Mouse (Mus musculus): Measurements from ENCODE around the gene Gm6525. TPM values are rescaled to one million over a fixed set of nuclear protein-coding genes. Genes with fewer than 3 reads are reported as not detected.

The Gm6525 gene
- polyA plus RNA-seq, 1 experiment from 2014 or later, result 0.76 TPM

DNA sequence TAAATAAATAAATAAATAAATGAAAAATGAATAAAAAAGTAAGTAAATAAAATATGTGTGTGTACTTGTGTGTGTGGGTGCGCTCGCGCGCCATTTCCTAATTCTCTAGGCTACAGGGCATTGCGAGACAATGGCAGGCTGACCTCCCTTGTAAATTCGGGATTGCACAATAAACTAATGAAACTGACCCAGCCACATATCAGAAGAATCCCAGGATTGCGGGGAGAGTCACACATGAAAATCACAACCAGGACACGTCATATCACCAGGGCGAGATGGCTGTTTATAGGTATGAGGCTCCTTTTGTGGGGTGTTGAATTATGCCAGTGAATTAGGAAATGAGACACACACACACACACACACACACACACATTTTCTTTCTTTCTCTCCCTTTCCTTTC is 25.6 kb downstream of the Gm6525 start:
- ATAC-seq (ENCODE audit: insufficient read depth, low FRiP score, low TSS enrichment) (no peak), DNase-seq (ENCODE audit: low spot score) (no peak)
- Histone ChIP-seq H3K4me2 (ENCODE audit: low read depth) (no peak overlapping the region), H3K4me1 (ENCODE audit: control insufficient read depth, insufficient read depth, low read length) (no peaks in the 10 kb centered on the region; the same call in 1 of the 2 replicates), H3K36me3 (ENCODE audit: control insufficient read depth, insufficient read depth, low read length) (no peaks in the 10 kb centered on the region), H3K27me3 (ENCODE audit: control insufficient read depth, insufficient read depth, low read length) (no peaks in the 10 kb centered on the region), H3K9ac (ENCODE audit: low read length) (no peak overlapping the region), H3K9me3 (ENCODE audit: control insufficient read depth, low read length) (no peaks in the 10 kb centered on the region), H3K4me3 (ENCODE audit: low read depth, low read length) (no peak overlapping the region), H3K27ac (ENCODE audit: low read depth, low read length) (no peak overlapping the region)
- 93% methylated on average over 9 of the region's 9 CpGs for WGBS

DNA sequence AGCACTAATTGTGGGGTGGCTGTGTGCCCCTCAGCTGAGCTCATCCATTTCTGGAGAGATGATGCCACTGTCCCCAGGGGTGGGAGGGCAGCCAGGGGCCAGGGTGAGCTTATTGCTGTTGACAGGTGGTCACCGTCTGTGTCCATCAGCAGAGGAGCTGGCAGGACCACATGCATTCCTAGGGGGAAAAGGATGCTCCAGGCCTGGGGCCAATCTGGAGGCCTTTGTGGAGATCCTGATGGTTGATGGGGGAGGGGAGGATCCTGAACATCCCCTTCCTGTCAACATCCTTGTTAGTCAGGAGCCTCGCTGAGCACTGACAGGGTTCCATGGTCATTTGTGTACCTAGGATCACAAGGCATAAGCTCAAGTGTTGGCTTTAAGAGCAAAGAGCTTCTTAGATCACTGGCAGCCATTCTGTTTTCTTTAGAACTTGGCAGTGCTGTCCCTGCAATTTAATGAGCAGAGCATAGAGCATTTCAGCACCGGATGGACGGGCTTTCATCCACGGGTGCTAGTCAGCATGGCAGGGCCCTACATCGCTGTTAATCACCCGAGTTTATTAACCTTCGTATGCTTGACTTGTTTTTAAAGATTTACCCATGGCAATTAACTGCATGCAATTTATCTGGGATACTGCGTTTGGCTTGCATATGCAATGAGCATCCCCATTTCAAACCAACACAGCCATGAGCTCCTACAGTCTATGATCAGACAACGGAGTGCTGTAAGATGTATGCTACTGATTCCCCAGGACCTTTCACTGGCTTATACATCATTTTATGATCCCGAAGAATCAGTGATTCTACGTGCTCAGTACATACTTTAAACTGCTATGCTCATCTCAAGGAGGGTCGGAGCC is 26.9 kb downstream of the Gm6525 start:
- Histone ChIP-seq H3K9me3 (ENCODE audit: control insufficient read depth, low read length) (no peaks in the 10 kb centered on the region), H3K27ac (ENCODE audit: low read depth, low read length) (peak overlapping the region; percentile 47), H3K27me3 (ENCODE audit: control insufficient read depth, insufficient read depth, low read length) (no peaks in the 10 kb centered on the region), H3K4me2 (ENCODE audit: low read depth) (no peak overlapping the region), H3K4me3 (ENCODE audit: low read depth, low read length) (no peak overlapping the region), H3K4me1 (ENCODE audit: control insufficient read depth, insufficient read depth, low read length) (no peaks in the 10 kb centered on the region; the same call in 1 of the 2 replicates), H3K36me3 (ENCODE audit: control insufficient read depth, insufficient read depth, low read length) (peaks cover 3% of the 10 kb centered on the region; the same call in 1 of the 2 replicates), H3K9ac (ENCODE audit: low read length) (no peak overlapping the region)
- DNase-seq (ENCODE audit: low spot score), result peak; percentile 34
- 67% methylated on average over 13 of the region's 13 CpGs for WGBS
- ATAC-seq (ENCODE audit: insufficient read depth, low FRiP score, low TSS enrichment), result peak; percentile 45; the same call in 1 of the 2 replicates

DNA sequence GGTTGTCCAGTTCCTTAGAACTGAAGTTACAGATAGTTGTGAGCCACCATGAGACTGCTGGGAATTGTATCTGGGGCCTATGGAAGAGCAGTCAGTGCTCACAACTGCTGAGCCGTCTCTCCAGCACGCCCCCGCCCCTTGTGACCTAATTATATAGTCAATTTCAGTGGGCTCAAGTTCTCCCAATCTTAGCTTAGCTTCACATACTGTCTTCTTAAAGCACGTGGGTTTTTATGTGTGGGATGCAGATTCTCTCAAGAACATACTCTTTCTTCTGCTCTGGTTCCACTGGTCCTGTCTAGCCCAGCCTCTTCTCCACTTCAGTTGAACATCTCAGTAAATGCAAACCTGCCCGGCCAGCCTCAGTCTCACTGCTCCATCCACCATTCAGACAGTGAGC is 30.7 kb downstream of the Gm6525 start:
- no peak overlapping the region for H3K4me2 ChIP-seq (ENCODE audit: low read depth)
- 86% methylated on average over 5 of the region's 5 CpGs for WGBS
- H3K36me3 ChIP-seq (ENCODE audit: control insufficient read depth, insufficient read depth, low read length), result peaks cover 9% of the 10 kb centered on the region
- no peaks in the 10 kb centered on the region; the same call in 1 of the 2 replicates for H3K4me1 ChIP-seq (ENCODE audit: control insufficient read depth, insufficient read depth, low read length)
- no peak overlapping the region for H3K27ac ChIP-seq (ENCODE audit: low read depth, low read length)
- H3K9ac ChIP-seq (ENCODE audit: low read length), result no peak overlapping the region
- no peaks in the 10 kb centered on the region for H3K27me3 ChIP-seq (ENCODE audit: control insufficient read depth, insufficient read depth, low read length)
- H3K4me3 ChIP-seq (ENCODE audit: low read depth, low read length), result no peak overlapping the region
- ATAC-seq (ENCODE audit: insufficient read depth, low FRiP score, low TSS enrichment), result no peak
- no peaks in the 10 kb centered on the region for H3K9me3 ChIP-seq (ENCODE audit: control insufficient read depth, low read length)
- DNase-seq (ENCODE audit: low spot score), result no peak

DNA sequence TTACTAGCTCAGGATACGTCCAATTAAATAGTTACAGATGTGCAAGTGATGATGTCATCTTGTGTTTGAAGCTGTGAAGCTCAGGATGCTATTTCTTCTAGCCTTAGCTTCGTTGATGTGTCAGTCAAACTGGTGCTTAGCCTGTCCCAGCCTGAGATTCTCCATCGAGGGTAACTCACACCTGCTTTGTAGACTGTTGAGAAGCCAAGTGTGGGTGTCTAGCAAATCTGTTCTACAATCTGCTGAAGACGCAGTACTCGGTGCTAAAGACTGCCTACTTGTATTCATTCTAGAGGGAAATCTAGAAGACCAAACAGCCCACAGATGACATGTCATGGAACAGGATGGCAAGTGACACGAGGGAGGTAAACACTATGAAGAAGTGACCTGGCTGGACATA is 31.7 kb downstream of the Gm6525 start:
- no peaks in the 10 kb centered on the region for H3K27me3 ChIP-seq (ENCODE audit: control insufficient read depth, insufficient read depth, low read length)
- WGBS, result 92% methylated on average over 6 of the region's 6 CpGs
- ATAC-seq (ENCODE audit: insufficient read depth, low FRiP score, low TSS enrichment) (no peak), DNase-seq (ENCODE audit: low spot score) (no peak)
- no peak overlapping the region for H3K4me3 ChIP-seq (ENCODE audit: low read depth, low read length)
- no peaks in the 10 kb centered on the region; the same call in 1 of the 2 replicates for H3K4me1 ChIP-seq (ENCODE audit: control insufficient read depth, insufficient read depth, low read length)
- H3K9me3 ChIP-seq (ENCODE audit: control insufficient read depth, low read length), result no peaks in the 10 kb centered on the region
- H3K4me2 ChIP-seq (ENCODE audit: low read depth), result no peak overlapping the region
- H3K9ac ChIP-seq (ENCODE audit: low read length), result no peak overlapping the region
- H3K27ac ChIP-seq (ENCODE audit: low read depth, low read length), result no peak overlapping the region
- H3K36me3 ChIP-seq (ENCODE audit: control insufficient read depth, insufficient read depth, low read length), result peaks cover 12% of the 10 kb centered on the region

DNA sequence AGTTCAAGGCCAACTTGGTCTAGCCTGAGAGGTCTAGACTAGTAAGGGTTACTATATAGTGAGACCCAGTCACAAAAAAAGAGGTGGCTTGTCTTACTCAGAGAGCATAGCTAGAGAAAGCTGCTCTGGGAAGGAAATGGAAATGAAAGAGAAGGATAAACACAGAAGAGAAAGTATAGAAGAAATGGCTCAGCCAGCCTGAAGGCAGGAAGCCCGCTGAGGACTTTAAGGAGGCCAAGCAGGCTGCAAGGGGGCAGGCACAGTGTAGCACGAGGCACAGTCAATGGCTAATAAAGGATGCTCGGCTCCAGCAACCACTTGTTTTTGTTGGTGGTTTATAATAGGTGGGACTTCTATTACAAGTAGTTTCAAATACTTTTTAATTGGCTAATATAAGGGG is 32.2 kb downstream of the Gm6525 start:
- H3K36me3 ChIP-seq (ENCODE audit: control insufficient read depth, insufficient read depth, low read length), result peaks cover 12% of the 10 kb centered on the region
- no peak overlapping the region for H3K27ac ChIP-seq (ENCODE audit: low read depth, low read length)
- no peak overlapping the region for H3K9ac ChIP-seq (ENCODE audit: low read length)
- no peak overlapping the region for H3K4me2 ChIP-seq (ENCODE audit: low read depth)
- DNase-seq (ENCODE audit: low spot score) (no peak), ATAC-seq (ENCODE audit: insufficient read depth, low FRiP score, low TSS enrichment) (no peak)
- H3K4me3 ChIP-seq (ENCODE audit: low read depth, low read length), result no peak overlapping the region
- WGBS, result 80% methylated on average over 3 of the region's 3 CpGs
- no peaks in the 10 kb centered on the region for H3K27me3 ChIP-seq (ENCODE audit: control insufficient read depth, insufficient read depth, low read length)
- H3K4me1 ChIP-seq (ENCODE audit: control insufficient read depth, insufficient read depth, low read length), result no peaks in the 10 kb centered on the region; the same call in 1 of the 2 replicates
- H3K9me3 ChIP-seq (ENCODE audit: control insufficient read depth, low read length), result no peaks in the 10 kb centered on the region

DNA sequence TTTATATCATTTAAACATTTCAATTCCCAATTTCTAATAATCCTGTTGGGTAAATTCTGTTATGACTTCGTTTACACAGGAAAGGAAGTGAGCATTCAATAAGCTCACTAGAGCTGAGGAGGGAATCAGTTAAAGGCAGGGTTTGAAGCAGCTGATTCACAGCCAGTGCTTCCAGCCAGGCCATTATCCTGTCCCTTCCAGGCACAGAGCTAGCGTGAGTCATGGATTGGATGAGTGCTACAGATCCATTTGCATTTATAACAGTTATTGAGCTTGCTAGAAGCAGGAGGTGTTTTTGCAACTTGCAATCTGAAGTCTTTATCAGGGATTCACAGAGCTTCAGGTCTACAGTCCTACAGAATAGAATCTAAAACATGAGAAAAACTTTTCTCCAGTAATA is 33.5 kb downstream of the Gm6525 start:
- H3K27ac ChIP-seq (ENCODE audit: low read depth, low read length), result no peak overlapping the region
- ATAC-seq (ENCODE audit: insufficient read depth, low FRiP score, low TSS enrichment), result no peak
- no peaks in the 10 kb centered on the region for H3K9me3 ChIP-seq (ENCODE audit: control insufficient read depth, low read length)
- H3K4me1 ChIP-seq (ENCODE audit: control insufficient read depth, insufficient read depth, low read length), result no peaks in the 10 kb centered on the region
- WGBS, result 62% methylated on average over 2 of the region's 2 CpGs
- peaks cover 12% of the 10 kb centered on the region for H3K36me3 ChIP-seq (ENCODE audit: control insufficient read depth, insufficient read depth, low read length)
- no peak overlapping the region for H3K4me3 ChIP-seq (ENCODE audit: low read depth, low read length)
- no peak for DNase-seq (ENCODE audit: low spot score)
- H3K4me2 ChIP-seq (ENCODE audit: low read depth), result no peak overlapping the region
- H3K27me3 ChIP-seq (ENCODE audit: control insufficient read depth, insufficient read depth, low read length), result no peaks in the 10 kb centered on the region
- H3K9ac ChIP-seq (ENCODE audit: low read length), result no peak overlapping the region

DNA sequence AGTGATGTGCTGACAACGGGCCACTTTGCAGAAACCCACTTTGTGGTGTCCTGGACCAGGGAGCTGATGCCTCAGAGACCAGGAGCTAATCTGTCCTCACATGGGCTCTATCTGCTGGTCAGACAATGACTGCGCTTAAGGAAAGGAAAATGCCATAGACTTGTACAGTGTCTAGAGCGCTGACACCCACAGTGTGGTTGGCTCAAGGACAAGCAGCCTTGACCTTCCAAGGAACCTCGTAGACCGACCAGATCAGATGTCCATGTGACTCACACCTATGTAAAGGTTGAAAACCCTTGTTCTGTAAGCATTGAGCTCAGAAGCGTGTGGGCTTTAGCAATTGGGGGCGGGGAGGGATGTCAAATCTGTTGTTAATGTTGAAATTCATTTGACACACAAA is 34.6 kb downstream of the Gm6525 start:
- Histone ChIP-seq H3K4me1 (ENCODE audit: control insufficient read depth, insufficient read depth, low read length) (no peaks in the 10 kb centered on the region), H3K27me3 (ENCODE audit: control insufficient read depth, insufficient read depth, low read length) (no peaks in the 10 kb centered on the region), H3K9me3 (ENCODE audit: control insufficient read depth, low read length) (no peaks in the 10 kb centered on the region), H3K36me3 (ENCODE audit: control insufficient read depth, insufficient read depth, low read length) (peaks cover 12% of the 10 kb centered on the region), H3K27ac (ENCODE audit: low read depth, low read length) (no peak overlapping the region), H3K9ac (ENCODE audit: low read length) (no peak overlapping the region), H3K4me2 (ENCODE audit: low read depth) (no peak overlapping the region), H3K4me3 (ENCODE audit: low read depth, low read length) (no peak overlapping the region)
- no peak for ATAC-seq (ENCODE audit: insufficient read depth, low FRiP score, low TSS enrichment)
- 94% methylated on average over 7 of the region's 7 CpGs for WGBS
- DNase-seq (ENCODE audit: low spot score), result no peak

DNA sequence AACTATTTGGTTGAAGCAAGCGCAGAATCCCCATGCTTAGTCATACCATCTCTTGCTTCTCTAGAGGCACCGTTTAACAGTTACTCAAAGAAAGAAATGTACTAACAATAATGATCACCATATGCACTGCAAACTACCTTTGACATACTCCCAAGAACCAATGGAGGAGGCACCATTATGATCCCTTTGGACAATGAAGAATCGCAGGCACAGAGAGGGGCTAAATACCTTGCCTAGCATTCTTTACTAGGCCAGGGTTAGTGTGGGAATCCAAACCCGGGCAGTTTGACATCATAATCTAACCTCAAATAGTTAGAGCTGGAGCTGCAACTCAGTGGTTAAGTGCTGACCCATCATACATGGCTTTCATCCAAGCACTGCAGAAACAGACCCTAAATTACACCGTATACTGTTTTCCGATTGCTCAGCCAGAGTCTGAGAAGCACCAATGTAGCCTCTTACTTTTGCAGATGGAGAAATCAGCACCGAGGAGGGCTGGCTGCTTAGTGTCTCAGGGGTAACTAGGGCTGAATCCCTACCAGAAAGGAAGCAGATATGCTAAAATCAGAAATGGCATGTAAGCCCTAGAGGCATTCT is 35.1 kb downstream of the Gm6525 start:
- peaks cover 12% of the 10 kb centered on the region for H3K36me3 ChIP-seq (ENCODE audit: control insufficient read depth, insufficient read depth, low read length)

More for the DNA sequence above, 35.1 kb downstream of the Gm6525 start:
- H3K4me3 ChIP-seq (ENCODE audit: low read depth, low read length), result no peak overlapping the region
- no peaks in the 10 kb centered on the region for H3K27me3 ChIP-seq (ENCODE audit: control insufficient read depth, insufficient read depth, low read length)
- no peak for DNase-seq (ENCODE audit: low spot score)
- H3K9me3 ChIP-seq (ENCODE audit: control insufficient read depth, low read length), result no peaks in the 10 kb centered on the region
- no peak overlapping the region for H3K9ac ChIP-seq (ENCODE audit: low read length)
- H3K27ac ChIP-seq (ENCODE audit: low read depth, low read length), result no peak overlapping the region
- ATAC-seq (ENCODE audit: insufficient read depth, low FRiP score, low TSS enrichment), result no peak
- no peaks in the 10 kb centered on the region for H3K4me1 ChIP-seq (ENCODE audit: control insufficient read depth, insufficient read depth, low read length)
- H3K4me2 ChIP-seq (ENCODE audit: low read depth), result no peak overlapping the region
- 92% methylated on average over 7 of the region's 7 CpGs for WGBS
